Mouse (Mus musculus): Measurements from ENCODE around the gene Uqcc2.
A peak's percentile ranks its signal among the peaks of the same experiment; 100 is the strongest.

Uqcc2 gene

DNA sequence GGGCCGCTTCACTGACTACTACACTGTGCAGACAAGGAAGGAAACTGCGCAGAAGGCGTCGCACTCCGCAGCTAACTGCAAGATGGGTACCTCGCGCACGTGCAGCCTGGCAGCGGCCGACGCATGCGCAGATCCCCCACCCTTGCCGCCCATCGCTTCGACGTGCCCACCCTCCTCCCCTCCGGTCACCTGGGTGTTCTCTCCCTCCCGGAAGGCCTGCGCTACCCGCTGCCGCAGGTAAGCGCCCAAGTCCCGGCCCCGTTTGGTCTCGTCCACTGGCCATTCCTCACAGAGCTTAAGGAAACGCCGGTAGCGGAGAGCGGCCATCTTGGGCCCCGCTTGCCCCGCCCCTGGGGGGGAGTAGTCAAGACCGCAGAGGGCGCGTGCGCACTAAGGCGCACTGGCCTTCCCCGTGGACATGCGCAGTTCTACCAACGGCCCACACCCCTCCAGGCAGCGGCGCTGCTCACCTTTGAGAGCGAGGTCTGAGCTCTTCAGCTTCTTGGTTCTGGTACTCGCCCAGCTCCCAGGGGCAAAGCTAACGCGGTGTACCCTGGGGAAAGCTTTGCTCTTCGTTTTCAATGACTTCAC is at the start of gene Uqcc2:
TSS of gene Uqcc2 (minus strand) at position 366 of the 591 bp plus-strand sequence.
- DNase-seq (ENCODE audit: low spot score in 2 of 2) = peak; percentile 92 to 97

DNA sequence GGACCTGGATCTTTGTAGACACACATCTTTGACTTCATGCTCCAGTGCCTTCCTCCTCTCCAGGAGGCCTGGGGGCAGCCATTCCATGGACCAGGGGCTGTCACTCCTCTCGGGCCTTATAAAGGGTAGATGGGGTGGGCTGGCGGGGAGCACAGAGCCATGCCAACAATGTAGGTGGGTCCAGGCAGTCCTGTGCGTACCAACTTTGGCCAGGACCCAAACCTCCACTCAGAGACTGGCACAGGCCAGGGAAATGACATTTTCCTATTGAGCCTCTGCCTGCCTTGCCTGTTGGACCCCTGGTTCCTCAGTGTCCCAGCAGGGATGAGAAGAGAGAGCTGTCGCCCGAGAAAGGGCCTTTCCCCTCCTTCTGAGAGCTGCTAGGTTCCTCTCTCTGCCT is 48.7 kb upstream of the Uqcc2 start:
- DNase-seq (ENCODE audit: low spot score in 2 of 2) = no peak

- no peak for DNase-seq (ENCODE audit: low spot score in 2 of 2)
Measured at GRCm38 (mm10) chr17:27181666-27182065, 48.0 kb upstream of the Uqcc2 start.

DNA sequence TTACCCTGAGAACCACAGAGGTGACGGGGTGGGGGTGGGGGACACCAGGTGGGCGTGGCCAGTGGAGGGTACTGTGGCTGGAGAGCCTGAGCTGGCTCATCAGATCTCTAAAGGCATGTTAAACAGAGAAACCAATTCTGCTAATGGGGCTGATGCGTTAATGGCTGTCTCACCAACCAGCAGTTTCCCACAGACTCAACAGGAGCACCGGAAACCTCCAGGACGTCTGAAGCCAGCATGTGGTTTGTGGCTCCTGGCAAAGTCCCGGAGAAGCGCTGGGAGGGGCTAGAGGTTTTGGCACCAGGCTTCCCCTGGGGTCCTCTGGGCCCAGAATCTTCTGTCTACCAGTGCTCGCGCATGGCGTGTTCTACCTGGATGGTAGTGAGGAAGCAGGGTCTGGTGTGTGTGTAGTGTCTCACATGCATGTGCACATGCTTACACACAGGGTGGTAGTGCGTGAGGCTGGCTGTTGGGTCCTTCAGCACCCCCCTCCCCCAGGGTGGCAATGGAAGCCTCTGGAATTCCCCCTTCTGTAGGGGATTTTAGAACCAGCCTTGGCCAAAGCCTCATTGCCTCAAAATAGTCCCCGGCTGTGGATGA is 46.1 kb upstream of the Uqcc2 start:
- DNase-seq (ENCODE audit: low spot score in 2 of 2) = no peak

DNA sequence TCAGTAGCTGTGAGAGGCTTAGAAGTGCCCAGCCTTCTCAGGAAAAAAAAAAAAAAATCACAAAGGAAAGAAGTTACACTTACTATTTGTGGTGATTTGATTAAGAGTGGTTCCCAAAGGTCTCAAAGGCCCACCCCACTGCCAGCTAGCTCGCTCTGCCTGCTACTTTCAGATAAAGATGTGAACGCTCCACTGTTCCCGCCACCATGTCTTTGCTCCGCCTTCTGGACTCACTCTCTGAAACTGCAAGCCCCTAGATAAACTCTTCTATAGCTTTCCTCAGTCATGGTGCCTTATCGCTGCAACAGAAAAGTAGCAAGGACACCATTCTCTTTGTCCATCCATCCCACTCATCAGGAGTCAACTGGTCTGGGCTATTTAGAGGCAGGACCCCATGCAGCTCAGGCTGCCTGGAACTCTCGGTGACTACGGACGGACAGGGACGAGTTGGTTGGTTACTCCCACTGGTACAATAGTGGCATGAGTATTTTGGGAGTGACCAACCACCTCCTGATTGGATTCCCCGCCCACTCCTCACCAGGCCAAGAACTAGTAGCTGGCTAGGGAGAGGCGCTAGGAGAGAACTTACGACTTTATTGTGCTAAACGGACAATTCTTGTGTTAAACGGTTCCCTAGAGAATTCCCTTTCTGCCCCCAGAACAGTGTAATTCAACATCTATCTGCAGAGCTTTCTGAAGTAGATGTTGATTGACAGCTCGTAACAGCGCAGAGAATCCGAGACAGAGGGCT is 44.9 kb upstream of the Uqcc2 start:
- no peak for DNase-seq (ENCODE audit: low spot score in 2 of 2)

- no peak for DNase-seq (ENCODE audit: low spot score in 2 of 2)
Measured at GRCm38 (mm10) chr17:27178019-27178418, 44.3 kb upstream of the Uqcc2 start.

DNA sequence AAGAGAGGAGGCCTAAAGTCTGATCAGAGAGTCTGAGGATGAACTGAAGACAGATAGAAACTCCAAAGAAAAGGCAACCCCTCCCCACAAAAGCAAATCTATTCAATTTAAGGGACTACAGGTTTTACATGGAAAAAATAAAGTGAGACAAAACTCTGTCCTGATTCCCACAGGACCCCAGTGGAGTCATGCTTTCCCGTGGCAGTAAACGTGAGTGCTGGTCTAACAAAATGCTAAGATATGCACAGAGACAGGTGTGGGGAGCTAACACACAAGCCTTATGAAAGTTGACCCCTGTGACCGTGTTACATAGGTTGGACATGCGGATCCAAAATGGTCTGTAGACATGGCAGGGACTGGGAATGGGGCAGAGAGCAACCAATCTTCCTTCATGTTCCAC is 43.0 kb upstream of the Uqcc2 start:
- no peak for DNase-seq (ENCODE audit: low spot score in 2 of 2)

- DNase-seq (ENCODE audit: low spot score in 2 of 2) = no peak
Measured at GRCm38 (mm10) chr17:27176287-27176686, 42.6 kb upstream of the Uqcc2 start.

- DNase-seq (ENCODE audit: low spot score in 2 of 2) = no peak
Measured at GRCm38 (mm10) chr17:27175196-27175874, 41.6 kb upstream of the Uqcc2 start.

- no peak for DNase-seq (ENCODE audit: low spot score in 2 of 2)
Measured at GRCm38 (mm10) chr17:27173715-27174114, 40.0 kb upstream of the Uqcc2 start.

GRCm38 (mm10) chr17:27172459-27172858 is 38.7 kb upstream of the Uqcc2 start:
- no peak for DNase-seq (ENCODE audit: low spot score in 2 of 2)

DNA sequence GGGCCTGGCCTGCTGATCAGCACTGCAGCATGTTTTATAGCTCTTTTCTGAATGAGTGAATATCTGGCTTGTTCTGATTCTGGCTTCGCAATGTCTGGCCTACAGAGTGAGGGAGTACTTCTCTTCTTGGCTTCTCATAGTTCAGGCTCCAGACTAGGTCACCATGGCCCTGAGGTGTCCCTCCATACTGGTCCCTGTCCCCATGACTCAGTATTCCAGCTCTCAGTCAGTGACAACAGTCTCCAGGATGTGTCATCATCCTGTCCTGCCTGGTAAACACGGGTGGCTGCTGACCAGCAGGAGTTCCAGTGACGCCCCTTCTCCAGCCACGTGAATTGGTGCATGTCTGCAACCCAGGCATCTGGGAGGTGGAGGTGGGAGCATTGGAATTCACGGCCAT is 37.4 kb upstream of the Uqcc2 start:
- DNase-seq (ENCODE audit: low spot score in 2 of 2) = no peak

- no peak for DNase-seq (ENCODE audit: low spot score in 2 of 2)
Measured at GRCm38 (mm10) chr17:27169952-27170695, 36.4 kb upstream of the Uqcc2 start.

DNA sequence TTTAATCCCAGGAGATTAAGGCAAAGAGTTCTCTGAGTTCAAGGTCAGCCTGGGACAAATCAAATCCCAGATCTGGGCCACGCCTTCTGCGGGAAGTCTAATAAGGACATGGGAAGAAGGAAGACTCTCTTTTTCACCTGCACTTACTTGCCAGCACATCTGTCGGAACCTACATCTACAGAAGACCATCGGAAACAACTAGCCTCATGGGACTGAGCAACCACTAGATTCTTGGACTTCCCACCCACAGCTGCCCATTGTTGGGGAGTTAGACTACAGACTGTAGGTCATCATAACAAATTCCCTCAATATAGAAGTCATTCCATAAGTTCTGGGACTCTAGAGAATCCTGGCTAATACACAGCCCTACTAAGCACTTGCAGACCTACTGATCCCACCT is 34.9 kb upstream of the Uqcc2 start:
- no peak for DNase-seq (ENCODE audit: low spot score in 2 of 2)

- no peak for DNase-seq (ENCODE audit: low spot score in 2 of 2)
Measured at GRCm38 (mm10) chr17:27167545-27167944, 33.8 kb upstream of the Uqcc2 start, which contains the start of gene Ip6k3. Gene Ip6k3 (minus strand): TSS chr17:27167795.

DNA sequence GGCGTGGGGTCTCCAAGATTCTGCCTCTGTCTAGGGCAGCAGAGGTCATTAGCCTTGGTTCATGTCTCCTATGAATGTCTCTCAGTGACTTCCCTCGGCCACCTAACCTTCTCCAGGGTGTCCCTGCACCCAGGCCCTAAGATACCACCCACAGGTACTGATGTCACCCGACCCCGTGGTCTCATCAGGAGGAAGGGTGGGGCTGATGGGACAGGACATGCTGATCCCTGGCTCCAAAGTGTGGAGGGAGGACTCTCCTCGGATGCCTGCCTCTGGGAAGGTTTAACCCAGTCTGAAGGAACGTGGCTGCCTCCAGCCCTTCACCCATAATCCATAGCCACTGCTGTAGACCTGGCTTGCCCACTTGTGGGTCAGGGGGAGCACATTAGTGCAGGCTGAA is 33.2 kb upstream of the Uqcc2 start:
- DNase-seq (ENCODE audit: low spot score in 2 of 2) = no peak

- peak in 1 of 2 experiments; percentile 71 for DNase-seq (ENCODE audit: low spot score in 2 of 2)
Measured at GRCm38 (mm10) chr17:27165054-27165773, 31.5 kb upstream of the Uqcc2 start.

DNA sequence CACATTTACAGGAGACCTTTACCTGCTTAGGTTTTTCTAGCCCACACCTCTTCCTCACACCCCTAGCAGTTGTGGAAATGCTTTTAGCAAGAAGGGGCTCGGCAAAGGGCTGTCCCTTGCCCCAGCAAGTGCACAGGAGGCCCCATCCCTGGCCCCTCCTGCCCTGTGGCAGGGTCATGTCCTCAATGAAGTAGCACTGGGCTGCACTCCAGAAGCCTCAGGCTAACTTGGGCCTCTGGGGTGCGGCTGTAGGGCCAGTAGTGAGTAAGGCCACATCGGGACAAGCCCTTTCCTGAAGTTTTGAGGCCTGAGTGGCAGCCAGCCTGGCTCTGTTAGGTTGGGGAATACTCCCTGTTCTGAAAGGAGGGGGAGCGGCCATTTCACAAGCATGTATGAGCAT is 27.2 kb upstream of the Uqcc2 start:
- no peak for DNase-seq (ENCODE audit: low spot score in 2 of 2)

DNA sequence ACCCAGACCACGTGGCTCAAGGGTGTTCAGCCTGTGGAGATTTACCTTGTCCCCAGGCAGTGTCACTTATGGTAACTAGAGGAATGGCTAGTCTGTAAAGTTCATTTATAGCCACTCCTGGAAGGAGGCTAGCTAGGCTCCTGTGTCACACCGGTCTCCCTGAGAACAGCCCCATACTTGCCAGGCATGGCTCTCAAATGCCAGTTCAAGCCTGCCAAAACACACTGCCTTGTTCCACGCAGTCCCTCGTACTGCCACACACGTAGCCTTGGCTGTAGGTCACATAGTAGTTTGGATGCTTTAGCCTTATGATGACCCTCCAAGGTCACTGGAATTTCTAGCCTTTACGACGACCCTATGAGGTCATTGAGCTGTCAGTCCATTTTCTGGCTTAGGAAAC is 25.5 kb upstream of the Uqcc2 start:
- no peak for DNase-seq (ENCODE audit: low spot score in 2 of 2)

DNA sequence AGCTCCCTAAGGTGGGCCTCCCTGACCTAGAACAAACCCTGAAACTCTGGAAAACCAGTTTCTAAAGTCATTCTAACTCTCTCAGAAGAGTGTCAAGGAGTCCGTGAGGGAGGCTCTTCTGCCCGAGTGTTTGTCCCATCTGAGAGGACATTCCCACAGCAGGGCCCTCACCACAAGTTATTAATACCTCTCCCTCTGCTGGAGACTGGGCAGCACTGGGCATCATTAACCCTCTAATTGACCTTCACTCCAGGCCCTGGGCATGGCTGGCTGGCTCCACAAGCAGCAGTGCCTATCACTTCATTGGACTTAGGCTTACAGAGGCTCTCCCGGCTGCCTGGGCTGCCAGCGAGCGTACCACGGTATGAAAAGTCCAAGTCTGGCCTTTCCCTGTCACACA is 24.7 kb upstream of the Uqcc2 start:
- no peak for DNase-seq (ENCODE audit: low spot score in 2 of 2)

DNA sequence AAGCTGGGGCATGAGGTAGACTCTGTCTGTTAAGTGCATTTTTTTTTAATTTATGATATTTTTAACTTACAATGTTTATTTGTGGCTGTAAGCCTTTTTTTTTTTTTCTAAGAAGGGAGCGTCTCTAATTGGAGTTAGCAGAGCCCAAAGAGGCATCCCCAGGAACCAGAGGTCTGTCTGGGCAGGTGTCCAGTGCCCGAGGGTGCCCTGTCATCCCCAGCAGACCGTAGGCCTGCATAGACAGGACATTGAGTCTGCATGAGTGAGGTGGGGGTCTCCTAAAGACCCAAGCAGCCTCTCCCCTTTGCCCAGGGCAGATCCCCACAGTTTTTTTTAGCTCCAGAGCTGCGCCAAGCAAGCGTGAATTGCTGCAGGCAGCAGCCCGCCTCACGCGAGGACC is 22.0 kb upstream of the Uqcc2 start:
- DNase-seq (ENCODE audit: low spot score in 2 of 2) = no peak

Data from left cerebral cortex, adult 9 months (tissue).